Mouse (Mus musculus): Measurements from ENCODE around the gene Pdxk.

GRCm38 (mm10) chr10:78487431-78488086, 22.8 kb upstream of the Pdxk start:
- TF ChIP-seq CTCF (IDR thresholded peaks at IDR 0.05; ENCODE audit: low read depth): peak; percentile 93
- TF ChIP-seq EP300 (optimal IDR thresholded peaks at IDR 0.05): no peak
